Mouse (Mus musculus) T-cell, adult 2 months (primary cell): ENCODE data around the gene Mri1.

Experiments used
- DNase-seq: peaks from one replicate; pipeline ENCODE4 v3.0.0; 2022; ENCODE audit warnings: low spot score

The Mri1 gene

GRCm38 (mm10) chr8:84256822-84257610 is at the start of gene Mri1:
Mri1 (minus strand) TSS chr8:84257326.
- DNase-seq: peak; percentile 78

- DNase-seq: no peak
Measured at GRCm38 (mm10) chr8:84303951-84304350, 46.8 kb upstream of the Mri1 start.

GRCm38 (mm10) chr8:84297029-84297785 is 40.1 kb upstream of the Mri1 start:
- no peak for DNase-seq

GRCm38 (mm10) chr8:84291688-84292087 is 34.6 kb upstream of the Mri1 start:
- peak; percentile 32 for DNase-seq

DNA sequence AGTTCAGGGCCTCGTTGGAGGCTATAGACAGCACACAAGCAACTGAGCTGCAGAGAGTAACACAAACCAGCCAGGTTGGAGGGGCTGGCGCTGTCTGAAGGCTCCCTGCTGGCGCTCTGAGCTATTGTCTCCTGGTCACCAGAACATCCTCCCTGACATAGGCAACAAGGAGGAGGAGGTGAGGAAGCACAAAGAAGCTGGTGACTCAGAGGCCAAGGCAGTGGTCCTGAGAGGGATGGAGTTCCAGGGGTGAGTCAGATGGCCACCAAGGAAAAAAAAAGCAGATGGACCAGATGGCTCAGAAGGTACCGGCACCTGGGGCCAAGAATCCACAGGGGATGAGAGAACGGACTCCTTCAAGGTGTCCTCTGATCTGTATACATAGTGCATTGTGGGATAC is 34.0 kb upstream of the Mri1 start:
- no peak for DNase-seq

DNA sequence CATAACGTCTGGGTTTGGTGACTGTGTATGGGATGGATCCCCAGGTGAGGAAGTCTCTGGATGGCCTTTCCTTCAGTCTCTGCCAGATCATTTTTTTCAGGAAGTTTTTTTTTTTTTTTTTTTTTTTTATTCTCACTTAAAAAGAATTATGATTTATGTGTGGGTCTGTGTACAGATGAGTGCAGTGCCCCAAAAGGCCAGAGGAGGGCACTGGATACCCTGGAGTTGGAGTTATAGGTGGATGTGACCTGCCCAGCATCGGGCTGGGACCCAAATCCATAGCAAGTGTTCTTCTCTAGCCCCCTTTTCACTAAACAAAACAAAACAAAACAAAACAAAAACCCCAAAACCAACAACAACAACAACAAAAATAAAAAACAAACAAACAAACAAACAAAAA is 31.8 kb upstream of the Mri1 start:
- peak; percentile 10 for DNase-seq

DNA sequence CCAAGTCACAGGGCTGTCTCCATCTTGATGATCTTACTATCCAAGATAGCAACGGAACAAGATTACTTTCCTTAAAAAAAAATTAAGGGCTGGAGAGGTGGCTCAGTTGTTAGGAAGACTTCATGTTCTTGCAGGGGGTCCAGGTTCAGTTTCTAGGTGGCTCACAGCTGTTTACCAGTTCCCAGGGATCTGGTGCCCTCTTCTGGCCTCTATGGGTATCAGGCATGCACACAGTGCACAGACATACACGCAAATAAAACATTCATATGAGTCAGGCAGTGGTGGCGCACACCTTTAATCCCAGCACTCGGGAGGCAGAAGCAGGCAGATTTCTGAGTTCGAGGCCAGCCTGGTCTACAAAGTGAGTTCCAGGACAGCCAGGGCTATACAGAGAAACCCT is 28.5 kb upstream of the Mri1 start:
- DNase-seq: peak; percentile 56

DNA sequence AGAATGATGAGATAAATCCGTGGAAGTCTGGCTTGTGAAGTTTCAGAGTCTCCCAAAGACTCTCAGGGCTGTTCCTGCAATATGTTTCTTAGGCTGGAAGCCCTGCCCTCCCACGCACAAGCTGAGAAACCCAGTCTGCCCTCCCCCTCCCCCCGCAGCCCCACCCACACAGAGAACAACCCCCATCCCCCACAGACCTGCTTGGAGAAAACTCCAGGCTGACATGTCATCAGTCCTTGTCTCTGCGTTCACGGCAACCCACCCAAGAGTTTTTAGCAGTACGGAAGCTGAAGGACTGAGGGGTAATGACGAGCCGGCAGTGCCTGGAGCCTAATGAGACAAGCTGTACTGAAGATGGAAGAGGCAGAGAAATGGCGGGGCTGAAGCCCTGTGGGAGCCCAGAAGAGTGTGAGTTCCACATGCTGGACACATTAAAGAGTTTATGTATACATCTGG is 27.5 kb upstream of the Mri1 start:
- DNase-seq: no peak

GRCm38 (mm10) chr8:84280777-84281176 is 23.7 kb upstream of the Mri1 start:
- no peak for DNase-seq

DNA sequence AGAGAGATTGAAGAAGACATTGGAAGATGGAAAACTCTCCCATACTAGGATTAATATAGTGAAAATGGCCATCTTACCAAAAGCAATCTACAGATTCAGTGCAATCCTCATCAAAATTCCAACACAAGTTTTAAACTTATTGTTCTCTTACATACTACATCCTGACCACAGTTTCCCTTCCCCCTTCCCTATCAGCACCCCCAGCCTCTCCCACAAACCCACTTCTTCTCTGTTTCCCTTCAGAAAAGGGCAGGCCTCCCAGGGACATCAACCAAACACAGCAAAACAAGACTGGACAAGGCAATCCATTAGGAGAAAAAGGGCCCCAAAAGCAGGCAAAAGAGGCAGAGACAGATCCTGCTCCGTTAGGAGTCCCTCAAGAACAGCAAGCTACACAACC is 19.3 kb upstream of the Mri1 start:
- no peak for DNase-seq

DNA sequence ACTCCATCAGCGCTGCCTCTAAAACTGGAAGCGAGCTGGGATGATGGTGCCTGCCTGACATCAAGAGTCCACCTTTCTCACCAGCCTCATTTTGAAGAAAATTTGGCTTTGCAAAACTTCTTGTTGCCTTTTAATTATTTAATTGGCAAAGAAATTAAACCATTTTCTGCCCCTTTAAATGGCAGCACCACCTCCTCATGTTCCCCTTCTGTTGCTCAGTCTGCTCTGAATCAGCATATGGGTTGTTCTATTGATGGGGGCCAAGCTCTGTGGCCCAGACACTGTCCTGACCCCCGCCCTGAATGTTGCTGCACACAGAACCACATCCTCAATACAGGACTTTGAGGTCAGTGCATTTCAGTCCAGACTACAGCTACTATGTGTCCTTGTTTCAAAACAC is 16.8 kb upstream of the Mri1 start:
- DNase-seq: no peak

DNA sequence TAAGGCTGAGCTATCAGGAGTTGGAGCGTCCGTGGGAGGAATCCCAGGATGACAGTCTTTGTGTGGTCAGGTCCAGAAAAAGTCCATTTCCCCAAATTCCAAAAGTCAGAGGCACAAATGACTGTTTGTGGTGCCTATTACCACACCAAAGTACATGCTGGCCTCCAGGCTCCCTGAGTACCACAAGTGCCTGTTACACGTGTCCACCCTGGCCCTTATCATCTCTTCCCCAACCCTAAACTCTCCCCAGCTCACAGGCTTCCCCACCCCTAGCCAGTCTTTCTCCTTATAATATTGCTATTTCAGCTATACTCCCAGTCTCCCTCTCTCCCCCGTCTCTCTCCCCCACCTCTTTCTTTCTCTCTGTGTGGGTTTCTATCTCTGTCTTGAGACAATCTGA is 15.2 kb upstream of the Mri1 start:
- no peak for DNase-seq

DNA sequence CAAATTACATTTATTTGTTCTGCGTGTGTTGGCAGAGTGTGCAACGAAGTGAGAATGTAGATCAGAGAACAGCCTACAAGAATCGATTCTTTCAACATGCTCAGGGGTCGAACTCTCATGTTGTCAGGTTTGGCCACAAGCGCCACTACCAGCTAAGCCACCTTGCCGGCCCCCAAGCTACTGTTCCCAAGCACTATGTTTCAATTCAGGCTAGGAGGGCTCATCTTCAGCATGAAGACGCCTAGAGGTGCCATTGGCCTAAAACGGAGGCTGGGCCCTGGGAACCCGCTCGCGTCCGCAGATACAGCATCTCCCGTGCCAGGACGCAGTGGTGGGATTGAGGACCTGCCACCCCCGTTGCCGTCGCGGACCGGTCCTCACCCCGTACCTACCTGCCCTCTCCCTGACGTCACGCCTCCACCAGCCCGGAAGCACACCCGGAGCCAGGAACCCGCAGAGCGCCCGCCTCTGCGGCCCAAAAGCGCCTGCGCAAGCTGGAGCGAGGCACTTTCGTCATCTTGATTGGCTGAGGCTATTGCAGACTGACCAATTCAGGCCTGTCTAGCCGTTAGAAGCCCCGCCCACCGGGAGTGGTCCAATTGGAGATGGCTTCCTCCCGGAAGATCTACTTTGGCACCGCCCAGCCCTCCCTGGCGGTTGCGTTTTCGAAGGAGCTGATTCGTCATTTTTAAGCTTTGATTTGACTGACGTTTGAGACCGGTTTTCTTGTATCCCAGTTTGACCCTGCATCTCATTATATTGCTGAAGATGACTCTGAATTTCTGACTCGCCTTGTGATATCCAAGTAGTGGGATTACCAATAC is 13.0 kb upstream of the Mri1 start, which contains the start of gene Ccdc130:
Gene Ccdc130 (minus strand): TSS at position 431 of the 824 bp plus-strand sequence.
- peak; percentile 100 for DNase-seq

GRCm38 (mm10) chr8:84261098-84261497 is 4.0 kb upstream of the Mri1 start:
- DNase-seq: no peak

GRCm38 (mm10) chr8:84256458-84256821 is 686 bp downstream of the Mri1 start:
- DNase-seq: peak; percentile 71

DNA sequence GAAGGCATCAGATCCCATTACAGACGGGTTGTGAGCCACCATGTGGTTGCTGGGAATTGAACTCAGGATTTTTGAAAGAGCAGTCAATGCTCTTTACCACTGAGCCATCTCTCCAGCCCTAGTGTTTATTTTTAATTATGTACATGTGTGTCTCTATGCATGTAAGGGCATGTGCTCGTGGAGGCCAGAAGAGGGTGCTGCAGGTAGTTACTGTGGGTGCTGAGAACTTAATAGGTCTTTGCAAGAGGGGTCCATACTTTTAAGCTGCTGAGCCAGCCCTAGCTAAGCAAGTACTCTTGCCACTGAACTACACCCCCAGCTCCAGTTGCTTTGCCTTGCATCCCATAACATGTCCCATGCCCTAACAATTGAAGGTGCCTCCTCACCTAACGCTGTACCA is 1.3 kb downstream of the Mri1 start:
- DNase-seq: peak; percentile 18

DNA sequence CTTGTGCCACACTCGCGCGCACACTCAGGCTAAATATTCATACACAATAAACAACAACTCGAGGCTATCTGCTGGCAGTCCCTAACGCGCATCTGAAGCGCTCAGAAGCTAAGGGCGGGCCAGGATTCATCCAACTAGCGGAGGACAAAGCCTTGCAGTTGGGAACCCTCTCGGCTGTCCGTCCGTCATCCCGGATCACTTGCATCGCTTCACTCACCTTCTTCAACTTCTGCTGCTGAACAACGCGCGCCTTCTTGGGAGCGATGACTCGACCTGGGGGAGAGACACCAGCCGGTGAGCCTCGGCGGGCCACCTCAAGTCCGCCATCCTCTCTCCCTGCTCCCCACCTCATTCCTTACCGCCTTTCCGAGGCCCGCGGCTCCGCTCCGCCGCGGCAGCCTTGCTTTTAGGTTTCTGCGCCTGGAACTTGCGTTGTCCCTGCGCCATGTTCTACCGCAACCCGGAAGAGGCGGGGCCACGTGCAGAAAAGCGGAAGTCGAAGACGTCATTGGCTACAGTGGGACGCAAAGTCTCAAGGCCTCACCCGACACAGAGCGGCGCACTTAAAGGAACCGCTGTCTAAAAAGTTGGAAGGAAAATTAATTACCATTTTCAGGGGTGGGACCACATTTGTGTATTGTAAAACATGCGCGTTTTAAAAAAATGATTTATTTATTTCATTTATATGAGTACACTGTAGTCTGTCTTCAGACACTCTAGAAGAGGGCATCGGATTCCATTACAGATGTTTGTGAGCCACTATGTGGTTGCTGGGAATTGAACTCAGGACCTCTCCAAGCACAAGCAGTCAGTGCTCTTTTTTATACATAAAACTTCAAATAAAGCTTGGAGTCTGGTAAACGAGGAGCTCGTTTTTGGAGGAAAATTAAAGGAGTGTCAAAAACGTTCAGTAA is 7.6 kb downstream of the Mri1 start, which contains the start of gene D8Ertd738e:
Gene D8Ertd738e (minus strand): TSS at position 463 of the 914 bp plus-strand sequence.
- DNase-seq: peak; percentile 93

GRCm38 (mm10) chr8:84241821-84242220 is 15.3 kb downstream of the Mri1 start:
- no peak for DNase-seq

GRCm38 (mm10) chr8:84241167-84241566 is 16.0 kb downstream of the Mri1 start:
- DNase-seq: no peak

DNA sequence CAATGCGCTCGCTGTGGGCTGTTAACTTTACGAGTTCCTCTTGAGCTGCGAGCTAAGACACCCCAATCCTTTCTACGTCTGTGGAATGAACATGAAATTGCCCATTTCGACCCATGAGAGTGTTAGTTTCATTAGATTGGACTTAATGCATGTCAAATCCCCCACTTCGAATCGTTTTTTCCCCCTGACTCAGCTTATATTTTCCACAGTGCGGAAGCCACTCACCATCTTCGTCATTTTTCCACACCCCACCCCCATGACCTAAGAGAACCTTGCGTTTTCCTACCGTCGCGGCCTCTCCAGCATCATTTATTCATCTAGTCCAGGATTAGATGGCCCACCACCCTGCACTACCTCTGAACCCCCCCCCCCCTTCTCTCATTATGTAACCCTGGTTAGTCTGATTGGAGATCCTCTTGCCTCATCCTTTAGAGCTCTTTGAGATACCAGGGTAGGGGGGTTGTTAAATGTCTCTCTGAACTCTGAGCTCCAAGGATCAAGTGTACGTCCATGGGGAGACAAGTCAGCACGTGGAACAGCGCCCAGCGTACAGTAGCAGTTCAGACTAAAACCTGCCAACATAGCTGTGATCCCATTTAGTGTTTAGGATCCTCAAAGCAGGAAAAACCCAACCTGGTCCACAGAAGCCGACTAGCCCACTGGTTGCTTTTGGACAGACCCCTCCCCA is 19.4 kb downstream of the Mri1 start:
- DNase-seq: no peak
